Mouse (Mus musculus): ENCODE results near the gene Ccnd3.

- TF ChIP-seq CTCF (IDR thresholded peaks at IDR 0.05; ENCODE audit: low read depth, low read length) = no peak
- no peak for TF ChIP-seq POLR2A (IDR thresholded peaks at IDR 0.05; ENCODE audit: borderline replicate concordance, low read depth, low read length)
Measured at GRCm38 (mm10) chr17:47574830-47575229, 70.0 kb downstream of the Ccnd3 start.
